Mouse (Mus musculus) stomach, embryonic 15.5 days (tissue): ENCODE data around the gene Sdcbp2. TPM values are rescaled to one million over a fixed set of nuclear protein-coding genes. Genes with fewer than 3 reads are reported as not detected.
A peak's percentile ranks its signal among the peaks of the same experiment; 100 is the strongest.

Experiments used
- ATAC-seq: fragments of 200-750 bp; cut with Nextera tagmentation; 2 replicates; pipeline ENCODE4 v1.8.0; 2017; ENCODE audit warnings: low read depth, moderate number of reproducible peaks, moderate TSS enrichment; ENCODE audit not compliant: insufficient read depth, low FRiP score
- H3K27ac ChIP-seq: fragments of 300-500 bp; sonication (generic); 2 replicates; pipeline ENCODE4 v1.5.1; 2015; ENCODE audit warnings: mild to moderate bottlenecking, inconsistent platforms
- H3K27me3 ChIP-seq: fragments of 300-500 bp; sonication (generic); replicated peaks from 2 replicates; pipeline ENCODE4 v1.6.1; 2015; ENCODE audit warnings: inconsistent platforms
- H3K36me3 ChIP-seq: fragments of 300-500 bp; sonication (generic); 2 replicates; pipeline ENCODE4 v1.6.1; 2015; ENCODE audit warnings: inconsistent platforms
- H3K4me1 ChIP-seq: fragments of 300-500 bp; sonication (generic); 2 replicates; pipeline ENCODE4 v1.6.1; 2015; ENCODE audit warnings: inconsistent platforms
- H3K4me2 ChIP-seq: fragments of 300-500 bp; sonication (generic); 2 replicates; pipeline ENCODE4 v1.6.1; 2015; ENCODE audit warnings: mild to moderate bottlenecking, inconsistent platforms
- H3K4me3 ChIP-seq: fragments of 300-500 bp; sonication (generic); replicated peaks from 2 replicates; pipeline ENCODE4 v1.5.1; 2015; ENCODE audit warnings: inconsistent platforms
- H3K9ac ChIP-seq: fragments of 300-500 bp; sonication (generic); 2 replicates; pipeline ENCODE4 v1.6.1; 2015; ENCODE audit warnings: inconsistent platforms
- H3K9me3 ChIP-seq: fragments of 300-500 bp; sonication (generic); 2 replicates; pipeline ENCODE4 v1.6.1; 2016; ENCODE audit warnings: inconsistent platforms
- WGBS: fragments of 180-500 bp; shearing (Covaris S2); methylation state at CpG from one replicate; pipeline ENCODE4 v1.1.7; 2015; 5-methylcytosine and 5-hydroxymethylcytosine counted together
- polyA plus RNA-seq: library from polyadenylated mRNA; unstranded; fragments of >200 nt; fragmentation: Nextera tagmentation; extraction: Ambion mirVana; gene quantifications from 2 replicates; pipeline ENCODE4 v1.2.1, GENCODE M21; 2015

Gene Sdcbp2
- polyA plus RNA-seq, 1 experiment from 2014 or later: 19.3 TPM

GRCm38 (mm10) chr2:151574607-151575006 lies 2.2 kb downstream of the Sdcbp2 start:
- Histone ChIP-seq H3K27me3 (no peaks in the 10 kb centered on the region), H3K4me2 (no peak overlapping the region), H3K36me3 (no peaks in the 10 kb centered on the region), H3K4me3 (no peak overlapping the region), H3K4me1 (0 out of 2 replicates have a peak, but pooled peaks cover 9% of the 10 kb centered on the region), H3K9ac (no peak overlapping the region), H3K27ac (no peak overlapping the region), H3K9me3 (no peaks in the 10 kb centered on the region)
- no peak for ATAC-seq
- WGBS: 74% methylated on average over 5 of the region's 5 CpGs

- H3K36me3 ChIP-seq: no peaks in the 10 kb centered on the region
- WGBS: 26% methylated on average over 7 of the region's 7 CpGs
- no peak overlapping the region for H3K9ac ChIP-seq
- 0 out of 2 replicates have a peak, but pooled peaks cover 9% of the 10 kb centered on the region for H3K4me1 ChIP-seq
- H3K4me2 ChIP-seq: peak overlapping the region; percentile 89
- H3K27ac ChIP-seq: peak overlapping the region; percentile 70; the same call in 1 of the 2 replicates
- no peak for ATAC-seq
- peak overlapping the region; percentile 44 for H3K4me3 ChIP-seq
- no peaks in the 10 kb centered on the region for H3K9me3 ChIP-seq
- H3K27me3 ChIP-seq: no peaks in the 10 kb centered on the region
Measured at GRCm38 (mm10) chr2:151575119-151575698, 2.8 kb downstream of the Sdcbp2 start.

- Histone ChIP-seq H3K9me3 (no peaks in the 10 kb centered on the region), H3K27ac (peak overlapping the region; percentile 70), H3K9ac (0 out of 2 replicates have a peak overlapping the region, but pooled peaks have one; percentile 11), H3K4me3 (peak overlapping the region; percentile 44), H3K4me1 (0 out of 2 replicates have a peak, but pooled peaks cover 9% of the 10 kb centered on the region), H3K27me3 (no peaks in the 10 kb centered on the region), H3K36me3 (no peaks in the 10 kb centered on the region), H3K4me2 (peak overlapping the region; percentile 89)
- peak; percentile 82 for ATAC-seq
- WGBS: 2% methylated on average over 38 of the region's 38 CpGs
Measured at GRCm38 (mm10) chr2:151575699-151576389, 3.4 kb downstream of the Sdcbp2 start.

GRCm38 (mm10) chr2:151579183-151579582 lies 6.8 kb downstream of the Sdcbp2 start:
- Histone ChIP-seq H3K4me2 (no peak overlapping the region), H3K9me3 (no peaks in the 10 kb centered on the region), H3K27ac (no peak overlapping the region), H3K4me1 (0 out of 2 replicates have a peak, but pooled peaks cover 9% of the 10 kb centered on the region), H3K4me3 (no peak overlapping the region), H3K27me3 (no peaks in the 10 kb centered on the region), H3K9ac (no peak overlapping the region), H3K36me3 (no peaks in the 10 kb centered on the region)
- no peak for ATAC-seq
- 76% methylated on average over 4 of the region's 4 CpGs for WGBS

- H3K4me3 ChIP-seq: no peak overlapping the region
- no peaks in the 10 kb centered on the region for H3K27me3 ChIP-seq
- 40% methylated on average over 1 of the region's 1 CpGs for WGBS
- H3K9ac ChIP-seq: no peak overlapping the region
- 0 out of 2 replicates have a peak, but pooled peaks cover 6% of the 10 kb centered on the region for H3K4me1 ChIP-seq
- no peak overlapping the region for H3K27ac ChIP-seq
- no peaks in the 10 kb centered on the region for H3K9me3 ChIP-seq
- no peaks in the 10 kb centered on the region for H3K36me3 ChIP-seq
- no peak overlapping the region for H3K4me2 ChIP-seq
- no peak for ATAC-seq
Measured at GRCm38 (mm10) chr2:151580945-151581344, 8.5 kb downstream of the Sdcbp2 start.

GRCm38 (mm10) chr2:151585934-151586333 lies 13.5 kb downstream of the Sdcbp2 start:
- Histone ChIP-seq H3K27me3 (no peaks in the 10 kb centered on the region), H3K36me3 (no peaks in the 10 kb centered on the region), H3K4me1 (no peaks in the 10 kb centered on the region), H3K27ac (no peak overlapping the region), H3K9me3 (no peaks in the 10 kb centered on the region), H3K9ac (no peak overlapping the region), H3K4me3 (no peak overlapping the region), H3K4me2 (no peak overlapping the region)
- 44% methylated on average over 3 of the region's 3 CpGs for WGBS
- ATAC-seq: no peak

- Histone ChIP-seq H3K4me3 (no peak overlapping the region), H3K4me2 (no peak overlapping the region), H3K9me3 (no peaks in the 10 kb centered on the region), H3K4me1 (no peaks in the 10 kb centered on the region), H3K27ac (no peak overlapping the region), H3K9ac (no peak overlapping the region), H3K36me3 (no peaks in the 10 kb centered on the region), H3K27me3 (no peaks in the 10 kb centered on the region)
- 88% methylated on average over 1 of the region's 1 CpGs for WGBS
- no peak for ATAC-seq
Measured at GRCm38 (mm10) chr2:151586807-151587206, 14.4 kb downstream of the Sdcbp2 start.

GRCm38 (mm10) chr2:151587306-151587705 lies 14.9 kb downstream of the Sdcbp2 start:
- Histone ChIP-seq H3K4me1 (no peaks in the 10 kb centered on the region), H3K27me3 (no peaks in the 10 kb centered on the region), H3K4me3 (no peak overlapping the region), H3K9ac (no peak overlapping the region), H3K27ac (no peak overlapping the region), H3K9me3 (no peaks in the 10 kb centered on the region), H3K36me3 (no peaks in the 10 kb centered on the region), H3K4me2 (no peak overlapping the region)
- ATAC-seq: no peak
- 58% methylated on average over 9 of the region's 9 CpGs for WGBS

GRCm38 (mm10) chr2:151598068-151598467 lies 25.6 kb downstream of the Sdcbp2 start:
- Histone ChIP-seq H3K4me2 (no peak overlapping the region), H3K9ac (no peak overlapping the region), H3K27me3 (no peaks in the 10 kb centered on the region), H3K4me3 (no peak overlapping the region), H3K36me3 (no peaks in the 10 kb centered on the region), H3K9me3 (no peaks in the 10 kb centered on the region), H3K4me1 (no peaks in the 10 kb centered on the region), H3K27ac (no peak overlapping the region)
- 66% methylated on average over 2 of the region's 2 CpGs for WGBS
- ATAC-seq: no peak

GRCm38 (mm10) chr2:151602106-151602505 lies 29.7 kb downstream of the Sdcbp2 start:
- Histone ChIP-seq H3K27me3 (no peaks in the 10 kb centered on the region), H3K9me3 (no peaks in the 10 kb centered on the region), H3K4me1 (no peaks in the 10 kb centered on the region), H3K27ac (no peak overlapping the region), H3K9ac (no peak overlapping the region), H3K36me3 (no peaks in the 10 kb centered on the region), H3K4me3 (no peak overlapping the region), H3K4me2 (no peak overlapping the region)
- no peak for ATAC-seq
- 52% methylated on average over 4 of the region's 4 CpGs for WGBS

GRCm38 (mm10) chr2:151603630-151604029 lies 31.2 kb downstream of the Sdcbp2 start:
- no peak for ATAC-seq
- Histone ChIP-seq H3K27ac (no peak overlapping the region), H3K9ac (no peak overlapping the region), H3K36me3 (no peaks in the 10 kb centered on the region), H3K27me3 (no peaks in the 10 kb centered on the region), H3K4me1 (no peaks in the 10 kb centered on the region), H3K9me3 (no peaks in the 10 kb centered on the region), H3K4me2 (no peak overlapping the region), H3K4me3 (no peak overlapping the region)
- WGBS: 49% methylated on average over 4 of the region's 4 CpGs

- Histone ChIP-seq H3K36me3 (no peaks in the 10 kb centered on the region), H3K27me3 (no peaks in the 10 kb centered on the region)
- ATAC-seq: no peak
Measured at GRCm38 (mm10) chr2:151605437-151605987, 33.1 kb downstream of the Sdcbp2 start.

More at GRCm38 (mm10) chr2:151605437-151605987, 33.1 kb downstream of the Sdcbp2 start:
- 41% methylated on average over 11 of the region's 11 CpGs for WGBS
- no peak overlapping the region for H3K4me3 ChIP-seq
- no peak overlapping the region for H3K4me2 ChIP-seq
- H3K9me3 ChIP-seq: no peaks in the 10 kb centered on the region
- H3K9ac ChIP-seq: no peak overlapping the region
- H3K4me1 ChIP-seq: no peaks in the 10 kb centered on the region
- no peak overlapping the region for H3K27ac ChIP-seq
